21 mouse cellular contexts compared by ENCODE assay signal in genomic region chr12:16847204-16847792, GRCm38 (mm10). TPM values are rescaled to one million over a fixed set of nuclear protein-coding genes. Genes with fewer than 3 reads are reported as not detected.
DNase-seq lines count a peak whose midpoint lies in the region; ATAC-seq and TF ChIP-seq lines count a peak whose summit lies in the region.
"Had no signal": no experiment of that assay in that cellular context is flagged by ENCODE, and none has a peak within 500 bp of the region (broad histone marks: within the 10 kb centered on the region; RNA-seq: fewer than 3 reads in every experiment).

No protein-coding gene starts in this region.

- ATAC-seq in heart, embryonic 11.5 days (replicated peaks; ENCODE audit: insufficient number of reproducible peaks, low FRiP score, low TSS enrichment): no peak
- ATAC-seq in neutrophil, adult 5-6 weeks (ENCODE audit: extremely low read depth, insufficient number of reproducible peaks, low FRiP score, poor library complexity, severe bottlenecking): 0 out of 2 replicates have a peak, but pooled peaks have one; percentile 6
- ATAC-seq in hindbrain, postnatal 0 days: no peak
- ATAC-seq: forebrain, embryonic 14.5 days had no signal

- no peak overlapping the region for H3K9ac ChIP-seq in heart, embryonic 11.5 days (ENCODE audit: low read depth, low read length)
- no peak overlapping the region for H3K9ac ChIP-seq in hindbrain, postnatal 0 days (replicated peaks; ENCODE audit: low read length)
- H3K9ac ChIP-seq: embryonic facial prominence, embryonic 12.5 days; limb, embryonic 13.5 days; liver, embryonic 15.5 days had no signal

- H3K27me3 ChIP-seq in heart, embryonic 11.5 days (ENCODE audit: control insufficient read depth, insufficient read depth, low read length): no peaks in the 10 kb centered on the region
- no peaks in the 10 kb centered on the region for H3K27me3 ChIP-seq in hindbrain, postnatal 0 days (ENCODE audit: insufficient read depth, low read length)
- H3K27me3 ChIP-seq: embryonic facial prominence, embryonic 12.5 days; limb, embryonic 13.5 days; liver, embryonic 15.5 days had no signal

- H3K27ac ChIP-seq in heart, embryonic 11.5 days (ENCODE audit: low read depth, low read length): no peak overlapping the region
- no peak overlapping the region for H3K27ac ChIP-seq in hindbrain, postnatal 0 days
- H3K27ac ChIP-seq: embryonic facial prominence, embryonic 12.5 days; layer of hippocampus, adult 2 months; limb, embryonic 13.5 days; liver, embryonic 15.5 days had no signal

- H3K4me3 ChIP-seq in heart, embryonic 11.5 days (ENCODE audit: low read depth, low read length): no peak overlapping the region
- H3K4me3 ChIP-seq in lung, adult 2 months (replicated peaks; ENCODE audit: extremely low read depth, low read depth, low read length): no peak overlapping the region
- no peak overlapping the region for H3K4me3 ChIP-seq in hindbrain, postnatal 0 days (ENCODE audit: low read length)
- H3K4me3 ChIP-seq: embryonic facial prominence, embryonic 12.5 days; layer of hippocampus, adult 2 months; limb, embryonic 13.5 days; liver, embryonic 15.5 days had no signal

- H3K36me3 ChIP-seq in heart, embryonic 11.5 days (ENCODE audit: control insufficient read depth, insufficient read depth, low read length): no peaks in the 10 kb centered on the region
- no peaks in the 10 kb centered on the region for H3K36me3 ChIP-seq in hindbrain, postnatal 0 days (ENCODE audit: insufficient read depth, low read length)
- H3K36me3 ChIP-seq: embryonic facial prominence, embryonic 12.5 days; limb, embryonic 13.5 days; liver, embryonic 15.5 days had no signal

- H3K9me3 ChIP-seq in heart, embryonic 11.5 days (replicated peaks; ENCODE audit: control insufficient read depth, low read length): no peaks in the 10 kb centered on the region
- H3K9me3 ChIP-seq in hindbrain, postnatal 0 days (ENCODE audit: low read length): no peaks in the 10 kb centered on the region
- H3K9me3 ChIP-seq: embryonic facial prominence, embryonic 12.5 days; limb, embryonic 13.5 days; liver, embryonic 15.5 days had no signal

- no peak overlapping the region for H3K4me2 ChIP-seq in heart, embryonic 11.5 days
- H3K4me2 ChIP-seq in hindbrain, postnatal 0 days (ENCODE audit: low read depth, low read length): no peak overlapping the region
- H3K4me2 ChIP-seq: embryonic facial prominence, embryonic 12.5 days; limb, embryonic 13.5 days; liver, embryonic 15.5 days had no signal

- WGBS in heart, embryonic 11.5 days (ENCODE audit: insufficient replicate concordance): 59% methylated on average over 4 of the region's 4 CpGs
- WGBS in lung, adult 2 months: 51% methylated on average over 4 of the region's 4 CpGs
- WGBS in hindbrain, postnatal 0 days: 84% methylated on average over 4 of the region's 4 CpGs

- DNase-seq in heart, adult 11 months: peak; percentile 97
- peak; percentile 65 to 75 for DNase-seq in lung, adult 18-20 months
- no peak for DNase-seq in lung, adult 2 months
- DNase-seq in heart, postnatal 4 days: peak; percentile 35
- DNase-seq in hindbrain, postnatal 0 days (ENCODE audit: low spot score): no peak
- no peak for DNase-seq in kidney, adult 18-20 months
- DNase-seq: cerebellum, adult 11 months; cerebellum, postnatal 10 days; gastrocnemius, postnatal 25 days; kidney, adult 11 months; kidney, postnatal 10 days; layer of hippocampus, postnatal 36 days; thymus, adult 2 months had no signal

- no peak for TF ChIP-seq POLR2A in lung, adult 2 months (IDR thresholded peaks at IDR 0.05; ENCODE audit: borderline replicate concordance, extremely low read depth, low read depth, low read length)

- no peak for TF ChIP-seq CTCF in lung, adult 2 months (IDR thresholded peaks at IDR 0.05; ENCODE audit: insufficient read depth, low read length)
- TF ChIP-seq CTCF in hindbrain, postnatal 0 days (IDR thresholded peaks at IDR 0.05; ENCODE audit: low read depth): no peak

- H3K4me1 ChIP-seq in heart, embryonic 11.5 days (ENCODE audit: control insufficient read depth, insufficient read depth, low read length): peaks cover 21% of the 10 kb centered on the region
- H3K4me1 ChIP-seq in lung, adult 2 months (ENCODE audit: control insufficient read depth, insufficient read depth, low read length): peaks cover 8% of the 10 kb centered on the region
- no peaks in the 10 kb centered on the region for H3K4me1 ChIP-seq in hindbrain, postnatal 0 days (ENCODE audit: insufficient read depth, low read length)

RNA-seq across cellular contexts. Expression of gene E2f6, which starts 36.5 kb away (rescaled TPM):
- polyA plus RNA-seq in heart, embryonic 11.5 days (2014; fragmentation: Nextera tagmentation; extraction: Ambion mirVana): 56.0 and 59.7 TPM in 2 replicates
- polyA plus RNA-seq in lung, adult 2 months (2012; rRNA removed): 13.6 and 15.1 TPM in 2 replicates
- total RNA-seq in heart, postnatal 4 days (2021): 10 to 100 TPM; 51.1 to 53.6 TPM
- total RNA-seq in neutrophil, adult 5-6 weeks (2017): 5.8 and 7.3 TPM in 2 replicates
- 21.2 and 27.5 TPM in 2 replicates for total RNA-seq in hindbrain, postnatal 0 days (2014; rRNA removed)
- polyA plus RNA-seq in hindbrain, postnatal 0 days (2015; fragmentation: Nextera tagmentation; extraction: Ambion mirVana): 20.0 and 21.3 TPM in 2 replicates

RNA-seq across cellular contexts. Expression of gene Greb1, which starts 46.6 kb away (rescaled TPM):
- 1.9 and 3.1 TPM in 2 replicates for polyA plus RNA-seq in heart, embryonic 11.5 days (2014; fragmentation: Nextera tagmentation; extraction: Ambion mirVana)
- 0.64 and 1.2 TPM in 2 replicates for polyA plus RNA-seq in lung, adult 2 months (2012; rRNA removed)
- under 1 TPM; 0.10 to 0.54 TPM for total RNA-seq in heart, postnatal 4 days (2021)
- total RNA-seq in neutrophil, adult 5-6 weeks (2017): not detected in 2 replicates
- total RNA-seq in hindbrain, postnatal 0 days (2014; rRNA removed): 0.86 and 2.1 TPM in 2 replicates
- 0.32 and 0.33 TPM in 2 replicates for polyA plus RNA-seq in hindbrain, postnatal 0 days (2015; fragmentation: Nextera tagmentation; extraction: Ambion mirVana)
- total RNA-seq: megakaryocyte-erythroid progenitor cell, adult 5-6 weeks had no signal

RNA-seq across cellular contexts. Expression of gene Rock2, which starts 47.4 kb away (rescaled TPM):
- polyA plus RNA-seq in heart, embryonic 11.5 days (2014; fragmentation: Nextera tagmentation; extraction: Ambion mirVana): 19.8 and 22.2 TPM in 2 replicates
- polyA plus RNA-seq in lung, adult 2 months (2012; rRNA removed): 6.5 and 11.4 TPM in 2 replicates
- 10 to 100 TPM; 93.4 to 98.4 TPM for total RNA-seq in heart, postnatal 4 days (2021)
- total RNA-seq in neutrophil, adult 5-6 weeks (2017): 106 and 123 TPM in 2 replicates
- total RNA-seq in hindbrain, postnatal 0 days (2014; rRNA removed): 20.4 and 20.9 TPM in 2 replicates
- polyA plus RNA-seq in hindbrain, postnatal 0 days (2015; fragmentation: Nextera tagmentation; extraction: Ambion mirVana): 12.2 and 12.7 TPM in 2 replicates

Comparison
In these comparisons a context has a peak if more than half of its experiments do, and no peak if none do; other contexts are left out.
1. DNase-seq: peak in heart, adult 11 months (single experiment), lung, adult 18-20 months (2 of 2) and heart, postnatal 4 days (single experiment); none in lung, adult 2 months (single experiment), hindbrain, postnatal 0 days (single experiment) and kidney, adult 18-20 months (single experiment).